Mouse (Mus musculus): ENCODE measurements around the gene 4930415O20Rik. TPM values are rescaled to one million over a fixed set of nuclear protein-coding genes. Genes with fewer than 3 reads are reported as not detected.
A peak's percentile ranks its signal among the peaks of the same experiment; 100 is the strongest.
"Not testable (repeated sequence)": the region's sequence is repeated elsewhere in the genome, so short reads cannot be mapped to it uniquely, and the experiment has no call there.

4930415O20Rik gene
- polyA plus RNA-seq, 1 experiment from 2014 or later = 0.40 TPM

DNA sequence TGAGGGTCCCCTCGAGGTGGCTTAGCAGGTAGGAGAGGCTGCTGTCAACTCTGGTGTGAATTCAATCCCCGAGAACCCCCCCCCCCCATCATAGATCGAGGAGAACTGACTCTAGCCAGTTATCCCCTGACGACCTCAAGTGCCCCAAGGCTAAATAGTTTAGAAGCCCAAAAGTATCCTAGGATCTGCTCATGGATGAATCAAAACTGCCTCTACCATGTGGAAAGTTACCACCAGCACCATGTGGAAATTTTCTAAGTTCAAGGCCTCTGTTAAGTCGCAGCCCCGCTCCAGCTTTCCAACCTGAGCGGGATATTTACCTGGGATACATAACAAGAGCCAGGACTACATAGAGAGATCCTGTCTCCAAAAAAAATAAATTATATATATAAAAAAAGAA is 1.6 kb upstream of the 4930415O20Rik start:
- WGBS = 71% methylated on average over 7 of the region's 7 CpGs
- Histone ChIP-seq H3K9ac (peak overlapping the region; percentile 78), H3K4me1 (replicated peaks) (peaks cover 28% of the 10 kb centered on the region), H3K4me3 (peak overlapping the region; percentile 85), H3K27me3 (no peaks in the 10 kb centered on the region), H3K4me2 (peak overlapping the region; percentile 82), H3K9me3 (replicated peaks) (no peaks in the 10 kb centered on the region), H3K36me3 (no peaks in the 10 kb centered on the region), H3K27ac (no peak overlapping the region)
- ATAC-seq (replicated peaks; ENCODE audit: insufficient number of reproducible peaks, insufficient read depth, low FRiP score, low read depth) = no peak

DNA sequence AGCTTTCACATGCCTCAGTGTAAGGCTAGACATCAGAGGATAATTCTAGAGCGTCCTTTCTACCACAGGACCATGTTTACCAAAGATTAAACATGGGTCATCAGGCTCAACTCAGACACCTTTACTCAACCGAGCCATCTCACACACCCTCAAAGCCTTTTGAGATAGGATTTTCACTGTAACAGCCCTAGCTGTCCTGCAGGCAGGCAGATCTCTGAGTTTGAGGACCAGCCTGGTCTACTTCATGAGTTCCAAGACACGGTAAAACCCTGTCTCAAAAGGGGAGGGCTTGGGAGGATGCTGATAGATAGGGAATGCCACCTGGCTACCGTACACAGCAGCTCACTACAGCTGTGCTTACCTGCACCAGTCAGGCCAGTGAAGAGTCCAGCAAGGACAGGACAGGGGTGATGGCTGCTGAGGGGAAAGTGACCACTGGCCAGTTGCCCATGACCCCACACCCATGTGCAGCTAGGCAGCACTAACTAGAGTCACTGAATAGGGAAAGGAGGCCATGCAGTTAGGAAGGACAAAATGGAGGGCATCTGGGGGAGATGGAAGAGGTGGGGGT is 924 bp upstream of the 4930415O20Rik start:
- Histone ChIP-seq H3K9me3 (replicated peaks) (no peaks in the 10 kb centered on the region), H3K4me1 (replicated peaks) (peaks cover 25% of the 10 kb centered on the region), H3K4me3 (no peak overlapping the region), H3K4me2 (no peak overlapping the region), H3K27ac (no peak overlapping the region), H3K9ac (no peak overlapping the region), H3K27me3 (no peaks in the 10 kb centered on the region), H3K36me3 (no peaks in the 10 kb centered on the region)
- 67% methylated on average over 4 of the region's 4 CpGs for WGBS
- ATAC-seq (replicated peaks; ENCODE audit: insufficient number of reproducible peaks, insufficient read depth, low FRiP score, low read depth) = no peak

DNA sequence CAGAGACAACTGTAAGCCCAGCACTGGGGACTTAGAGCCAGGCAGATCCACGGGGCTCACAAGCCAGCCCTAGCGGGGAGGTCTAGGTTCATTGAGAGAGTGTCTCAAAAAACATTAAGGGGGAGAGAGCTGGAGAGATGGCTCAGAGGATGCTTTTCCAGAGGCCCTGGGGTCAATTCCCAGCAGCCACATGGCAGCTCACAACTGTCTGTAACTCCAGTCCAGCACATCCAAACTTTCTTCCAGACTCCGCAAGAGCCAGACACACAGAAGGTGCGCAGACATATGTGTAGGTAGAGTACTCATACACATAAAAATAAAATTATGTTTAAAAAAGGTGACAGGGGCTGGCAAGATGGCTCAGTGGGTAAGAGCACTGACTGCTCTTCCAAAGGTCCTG is 2.5 kb downstream of the 4930415O20Rik start:
- H3K9ac ChIP-seq = no peak overlapping the region
- no peaks in the 10 kb centered on the region for H3K9me3 ChIP-seq (replicated peaks)
- no peak overlapping the region for H3K4me2 ChIP-seq
- H3K4me1 ChIP-seq (replicated peaks) = peaks cover 9% of the 10 kb centered on the region
- no peak overlapping the region for H3K27ac ChIP-seq
- 79% methylated on average over 4 of the region's 4 CpGs for WGBS
- H3K36me3 ChIP-seq = no peaks in the 10 kb centered on the region
- no peaks in the 10 kb centered on the region for H3K27me3 ChIP-seq
- H3K4me3 ChIP-seq = no peak overlapping the region
- no peak for ATAC-seq (replicated peaks; ENCODE audit: insufficient number of reproducible peaks, insufficient read depth, low FRiP score, low read depth)

- Histone ChIP-seq H3K36me3 (no peaks in the 10 kb centered on the region), H3K9me3 (replicated peaks) (no peaks in the 10 kb centered on the region), H3K4me1 (replicated peaks) (peaks cover 10% of the 10 kb centered on the region), H3K27me3 (no peaks in the 10 kb centered on the region), H3K27ac (no peak overlapping the region), H3K4me3 (no peak overlapping the region), H3K4me2 (no peak overlapping the region), H3K9ac (no peak overlapping the region)
- 89% methylated on average over 2 of the region's 2 CpGs for WGBS
- ATAC-seq (replicated peaks; ENCODE audit: insufficient number of reproducible peaks, insufficient read depth, low FRiP score, low read depth) = no peak
Measured at GRCm38 (mm10) chr15:98579310-98579709, 8.5 kb downstream of the 4930415O20Rik start.

DNA sequence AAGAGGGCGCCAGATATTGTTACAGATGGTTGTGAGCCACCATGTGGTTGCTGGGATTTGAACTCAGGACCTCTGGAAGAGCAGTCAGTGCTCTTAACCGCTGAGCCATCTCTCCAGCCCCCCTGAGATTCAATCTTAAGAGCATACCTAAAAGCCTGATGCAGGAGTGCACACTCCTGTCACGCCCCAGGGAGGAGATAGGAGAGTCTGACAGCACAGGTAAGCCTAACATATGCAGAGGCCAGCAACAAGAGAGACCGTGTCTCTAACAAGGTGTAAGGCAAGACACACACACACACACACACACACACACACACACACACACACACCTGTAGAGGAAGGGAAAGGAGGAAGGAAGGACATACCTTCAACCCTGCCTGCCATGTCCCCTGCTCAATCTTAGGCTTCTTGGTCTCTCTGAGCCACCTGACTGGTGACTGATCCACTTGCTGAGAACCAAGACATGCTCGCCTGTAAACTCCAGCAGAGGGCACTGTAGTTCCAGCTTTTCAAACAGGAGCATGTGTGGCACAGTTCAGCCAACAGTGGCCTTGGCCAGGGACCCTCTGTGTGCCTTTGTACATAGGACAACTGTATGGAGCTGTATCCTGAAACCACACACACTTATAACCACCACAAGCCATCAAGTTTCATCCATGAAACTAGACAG is 9.1 kb downstream of the 4930415O20Rik start:
- Histone ChIP-seq H3K36me3 (no peaks in the 10 kb centered on the region), H3K4me1 (replicated peaks) (peaks cover 12% of the 10 kb centered on the region), H3K9ac (no peak overlapping the region), H3K27ac (no peak overlapping the region), H3K4me3 (no peak overlapping the region), H3K27me3 (no peaks in the 10 kb centered on the region), H3K9me3 (replicated peaks) (no peaks in the 10 kb centered on the region), H3K4me2 (no peak overlapping the region)
- ATAC-seq (replicated peaks; ENCODE audit: insufficient number of reproducible peaks, insufficient read depth, low FRiP score, low read depth) = peak; percentile 67; the same call in 1 of the 2 replicates
- 42% methylated on average over 5 of the region's 5 CpGs for WGBS

DNA sequence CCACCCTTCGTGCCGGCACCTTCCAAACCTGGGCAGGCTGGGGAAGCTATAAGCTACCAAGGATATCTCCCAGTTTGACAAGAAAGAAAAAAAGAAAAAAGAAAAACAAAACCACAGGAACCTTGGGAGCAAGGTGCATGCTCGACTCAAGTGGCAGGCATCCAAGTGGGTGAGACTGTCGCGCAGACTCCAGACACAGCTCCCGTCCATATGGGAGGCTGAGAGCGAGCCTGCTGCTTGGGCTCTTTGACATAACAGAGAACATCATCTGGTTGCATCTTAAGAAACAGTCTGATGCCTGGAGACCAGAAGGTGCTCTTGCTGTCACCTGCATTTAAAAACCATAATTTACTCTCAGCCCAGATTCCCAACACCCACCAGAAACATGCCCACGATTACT is 11.6 kb downstream of the 4930415O20Rik start:
- Histone ChIP-seq H3K4me3 (no peak overlapping the region), H3K36me3 (no peaks in the 10 kb centered on the region), H3K9me3 (replicated peaks) (no peaks in the 10 kb centered on the region), H3K4me1 (replicated peaks) (peaks cover 24% of the 10 kb centered on the region), H3K4me2 (no peak overlapping the region), H3K27ac (no peak overlapping the region), H3K27me3 (no peaks in the 10 kb centered on the region), H3K9ac (no peak overlapping the region)
- WGBS = 54% methylated on average over 8 of the region's 8 CpGs
- ATAC-seq (replicated peaks; ENCODE audit: insufficient number of reproducible peaks, insufficient read depth, low FRiP score, low read depth) = no peak

DNA sequence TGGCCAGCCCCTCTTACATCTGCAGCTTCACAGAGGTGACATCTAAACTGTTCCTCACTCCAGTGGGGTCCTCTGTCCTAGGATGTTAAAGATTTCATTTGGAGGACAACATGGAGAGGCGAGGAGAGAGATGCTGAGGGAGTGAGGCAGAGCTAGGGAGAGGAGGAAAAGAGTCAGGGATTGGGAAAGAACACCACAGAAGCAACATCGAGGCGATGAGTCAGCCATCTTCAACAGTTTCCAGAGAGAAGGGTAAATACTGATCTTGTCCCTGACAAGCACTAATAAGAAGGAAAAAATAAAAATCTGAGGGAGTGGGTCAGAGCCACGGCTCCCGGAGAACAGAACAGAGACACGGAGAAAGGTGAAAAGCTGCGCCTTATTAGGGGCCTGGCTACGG is 12.2 kb downstream of the 4930415O20Rik start:
- no peak overlapping the region for H3K4me2 ChIP-seq
- no peak for ATAC-seq (replicated peaks; ENCODE audit: insufficient number of reproducible peaks, insufficient read depth, low FRiP score, low read depth)
- 71% methylated on average over 8 of the region's 8 CpGs for WGBS
- H3K27ac ChIP-seq = no peak overlapping the region
- no peaks in the 10 kb centered on the region for H3K27me3 ChIP-seq
- H3K9ac ChIP-seq = no peak overlapping the region; the same call in 1 of the 2 replicates
- H3K9me3 ChIP-seq (replicated peaks) = no peaks in the 10 kb centered on the region
- H3K4me3 ChIP-seq = no peak overlapping the region
- no peaks in the 10 kb centered on the region; the same call in 1 of the 2 replicates for H3K36me3 ChIP-seq
- H3K4me1 ChIP-seq (replicated peaks) = peaks cover 24% of the 10 kb centered on the region

GRCm38 (mm10) chr15:98585421-98585820 is 14.6 kb downstream of the 4930415O20Rik start:
- Histone ChIP-seq H3K9ac (no peak overlapping the region), H3K4me3 (no peak overlapping the region), H3K36me3 (peaks cover 17% of the 10 kb centered on the region), H3K9me3 (replicated peaks) (no peaks in the 10 kb centered on the region), H3K27me3 (no peaks in the 10 kb centered on the region), H3K4me1 (replicated peaks) (peaks cover 22% of the 10 kb centered on the region), H3K27ac (peak overlapping the region; percentile 58), H3K4me2 (no peak overlapping the region)
- 42% methylated on average over 7 of the region's 7 CpGs for WGBS
- ATAC-seq (replicated peaks; ENCODE audit: insufficient number of reproducible peaks, insufficient read depth, low FRiP score, low read depth) = no peak

GRCm38 (mm10) chr15:98586141-98586540 is 15.3 kb downstream of the 4930415O20Rik start:
- H3K4me2 ChIP-seq; H3K4me3 ChIP-seq; H3K27me3 ChIP-seq; H3K9me3 ChIP-seq (replicated peaks); ATAC-seq (replicated peaks; ENCODE audit: insufficient number of reproducible peaks, insufficient read depth, low FRiP score, low read depth); H3K9ac ChIP-seq: not testable (repeated sequence)
- peaks cover 24% of the 10 kb centered on the region for H3K36me3 ChIP-seq
- H3K27ac ChIP-seq = peak overlapping the region; percentile 58
- H3K4me1 ChIP-seq (replicated peaks) = peaks cover 22% of the 10 kb centered on the region
- WGBS = 71% methylated on average over 9 of the region's 9 CpGs

DNA sequence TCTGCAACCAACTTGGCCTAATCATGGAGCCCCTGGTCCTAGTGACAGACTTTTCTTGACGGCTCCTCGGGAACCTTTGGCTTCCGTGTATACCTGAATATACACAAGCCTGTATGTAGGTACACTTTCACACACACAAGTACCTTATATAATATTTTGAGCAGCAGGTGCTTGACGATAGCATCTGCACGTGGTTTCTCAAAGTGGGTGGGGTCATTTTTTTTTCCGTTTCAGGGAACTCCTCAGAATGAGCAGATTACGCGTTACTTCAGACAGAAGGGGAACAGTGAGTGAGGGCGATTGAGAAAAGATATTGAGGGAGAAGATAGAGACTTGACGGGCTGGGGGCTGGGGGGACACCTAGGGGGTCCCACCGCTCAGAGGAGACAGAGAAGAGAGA is 16.9 kb downstream of the 4930415O20Rik start:
- Histone ChIP-seq H3K4me2 (no peak overlapping the region), H3K9me3 (replicated peaks) (no peaks in the 10 kb centered on the region), H3K4me1 (replicated peaks) (peaks cover 17% of the 10 kb centered on the region), H3K27me3 (no peaks in the 10 kb centered on the region), H3K4me3 (no peak overlapping the region), H3K9ac (no peak overlapping the region), H3K36me3 (peaks cover 41% of the 10 kb centered on the region), H3K27ac (no peak overlapping the region)
- ATAC-seq (replicated peaks; ENCODE audit: insufficient number of reproducible peaks, insufficient read depth, low FRiP score, low read depth) = no peak
- WGBS = 73% methylated on average over 11 of the region's 11 CpGs

DNA sequence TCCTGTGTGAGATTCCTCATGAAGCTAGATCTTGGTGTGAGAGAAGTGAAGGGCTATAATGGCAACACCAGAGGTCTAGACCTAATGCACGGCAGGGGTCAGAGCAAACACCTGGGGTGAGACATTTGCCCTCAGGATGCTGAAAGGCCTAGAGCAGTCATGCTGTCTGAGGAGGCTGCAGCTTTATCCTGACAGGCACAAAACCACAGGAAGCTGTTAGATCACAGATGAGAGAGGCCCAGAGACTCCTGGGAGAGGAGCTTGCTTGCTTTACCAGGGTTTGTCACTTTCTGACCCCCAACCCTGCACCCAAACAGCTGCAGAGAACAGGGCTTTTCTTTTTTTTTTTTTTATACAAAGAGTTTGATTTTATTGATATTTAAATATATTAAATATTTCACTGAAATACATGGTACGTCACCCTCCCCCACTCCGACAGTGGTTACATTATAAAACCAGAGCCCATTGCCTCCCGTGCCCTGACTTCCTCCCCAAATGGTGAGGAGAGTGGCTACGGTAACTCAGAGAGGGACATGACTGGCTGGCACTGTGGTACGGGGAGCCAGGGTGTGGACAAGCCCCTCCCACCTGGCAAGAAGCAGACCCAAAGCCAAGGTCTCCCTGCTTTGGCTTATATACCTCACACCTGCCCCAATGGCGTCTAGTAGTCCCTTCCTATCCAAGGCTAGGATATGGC is 19.0 kb downstream of the 4930415O20Rik start:
- no peak overlapping the region for H3K4me3 ChIP-seq
- H3K36me3 ChIP-seq = peaks cover 61% of the 10 kb centered on the region
- no peak overlapping the region for H3K4me2 ChIP-seq
- H3K4me1 ChIP-seq (replicated peaks) = peaks cover 14% of the 10 kb centered on the region
- H3K9me3 ChIP-seq (replicated peaks) = no peaks in the 10 kb centered on the region
- no peaks in the 10 kb centered on the region for H3K27me3 ChIP-seq
- no peak for ATAC-seq (replicated peaks; ENCODE audit: insufficient number of reproducible peaks, insufficient read depth, low FRiP score, low read depth)
- H3K9ac ChIP-seq = no peak overlapping the region
- WGBS = 62% methylated on average over 7 of the region's 7 CpGs
- peak overlapping the region; percentile 27; the same call in 1 of the 2 replicates for H3K27ac ChIP-seq
